Mouse (Mus musculus) kidney, postnatal 0 days (tissue): ENCODE results near the gene Rpl26. TPM values are rescaled to one million over a fixed set of nuclear protein-coding genes. Genes with fewer than 3 reads are reported as not detected.

Experiments
- ATAC-seq: fragments of 200-750 bp; cut with Nextera tagmentation; replicated peaks from 2 replicates; pipeline ENCODE4 v1.8.0; 2017; ENCODE audit warnings: low read depth, moderate number of reproducible peaks, moderate TSS enrichment, moderate library complexity; ENCODE audit not compliant: low FRiP score
- DNase-seq: peaks from one replicate; pipeline ENCODE4 v3.0.0-alpha.2; 2016; ENCODE audit warnings: low spot score
- H3K27ac ChIP-seq: fragments of 300-500 bp; sonication (generic); 2 replicates; pipeline ENCODE4 v1.5.1; 2014; ENCODE audit warnings: mild to moderate bottlenecking
- H3K27me3 ChIP-seq: fragments of 300-500 bp; sonication (generic); 2 replicates; pipeline ENCODE4 v1.6.1; 2014; ENCODE audit warnings: low read length, mixed read lengths; ENCODE audit not compliant: insufficient read depth
- H3K36me3 ChIP-seq: fragments of 300-500 bp; sonication (generic); 2 replicates; pipeline ENCODE4 v1.6.1; 2014; ENCODE audit warnings: low read length, mixed read lengths; ENCODE audit not compliant: insufficient read depth
- H3K4me1 ChIP-seq: fragments of 300-500 bp; sonication (generic); replicated peaks from 2 replicates; pipeline ENCODE4 v1.6.1; 2014; ENCODE audit warnings: antibody characterized with exemption, low read length, mixed read lengths; ENCODE audit not compliant: insufficient read depth
- H3K4me2 ChIP-seq: fragments of 300-500 bp; sonication (generic); 2 replicates; pipeline ENCODE4 v1.6.1; 2014; ENCODE audit warnings: mild to moderate bottlenecking, low read length, moderate library complexity, mixed read lengths
- H3K4me3 ChIP-seq: fragments of 300-500 bp; sonication (generic); replicated peaks from 2 replicates; pipeline ENCODE4 v1.5.1; 2014; ENCODE audit warnings: low read depth, low read length
- H3K9ac ChIP-seq: fragments of 300-500 bp; sonication (generic); 2 replicates; pipeline ENCODE4 v1.6.1; 2014; ENCODE audit warnings: low read depth, low read length
- H3K9me3 ChIP-seq: fragments of 300-500 bp; sonication (generic); replicated peaks from 2 replicates; pipeline ENCODE4 v1.6.1; 2016; ENCODE audit warnings: low read length, inconsistent platforms, mixed read lengths
- CTCF ChIP-seq: IDR thresholded peaks from 2 replicates; pipeline ENCODE4 v1.5.1; 2016; ENCODE audit warnings: antibody characterized with exemption, low read depth, mild to moderate bottlenecking, moderate library complexity
- WGBS: fragments of 180-500 bp; shearing (Covaris S2); extraction: QIAGEN DNeasy Blood & Tissue Kit; methylation state at CpG from one replicate; pipeline ENCODE4 v1.1.7; 2014; 5-methylcytosine and 5-hydroxymethylcytosine counted together
- polyA plus RNA-seq: library from polyadenylated mRNA; unstranded; fragments of >200 nt; fragmentation: Nextera tagmentation; extraction: Ambion mirVana; gene quantifications from 2 replicates; pipeline ENCODE4 v1.2.1, GENCODE M21; 2015

Gene Rpl26
- polyA plus RNA-seq, 1 experiment from 2014 or later, result 1,312 TPM

DNA sequence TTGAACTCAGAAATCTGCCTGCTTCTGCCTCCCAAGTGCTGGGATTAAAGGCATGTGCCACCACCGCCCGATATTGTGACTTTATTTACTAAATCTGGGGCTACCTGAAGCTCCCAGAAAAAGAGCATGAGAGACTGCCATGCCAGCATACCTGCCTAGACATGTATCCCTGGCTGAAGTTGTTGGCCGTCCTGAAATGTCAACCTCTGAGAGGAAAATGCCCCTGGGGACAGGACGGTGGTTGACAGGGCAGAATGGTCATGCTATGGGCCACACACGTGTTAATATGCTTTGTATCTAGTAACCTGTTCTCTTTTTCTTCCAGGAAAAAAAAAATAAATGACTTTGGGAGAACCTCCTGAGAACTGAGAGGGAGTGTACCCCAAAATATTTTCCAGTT, 15.3 kb upstream of the Rpl26 start:
- no peak for ATAC-seq
- 79% methylated on average over 5 of the region's 5 CpGs for WGBS
- H3K36me3 ChIP-seq, result no peaks in the 10 kb centered on the region
- no peaks in the 10 kb centered on the region for H3K9me3 ChIP-seq
- H3K27me3 ChIP-seq, result no peaks in the 10 kb centered on the region; the same call in 1 of the 2 replicates
- no peak overlapping the region for H3K9ac ChIP-seq
- no peak overlapping the region for H3K4me3 ChIP-seq
- no peak overlapping the region for H3K27ac ChIP-seq
- no peak for TF ChIP-seq CTCF
- no peak for DNase-seq
- H3K4me2 ChIP-seq, result no peak overlapping the region
- H3K4me1 ChIP-seq, result no peaks in the 10 kb centered on the region

DNA sequence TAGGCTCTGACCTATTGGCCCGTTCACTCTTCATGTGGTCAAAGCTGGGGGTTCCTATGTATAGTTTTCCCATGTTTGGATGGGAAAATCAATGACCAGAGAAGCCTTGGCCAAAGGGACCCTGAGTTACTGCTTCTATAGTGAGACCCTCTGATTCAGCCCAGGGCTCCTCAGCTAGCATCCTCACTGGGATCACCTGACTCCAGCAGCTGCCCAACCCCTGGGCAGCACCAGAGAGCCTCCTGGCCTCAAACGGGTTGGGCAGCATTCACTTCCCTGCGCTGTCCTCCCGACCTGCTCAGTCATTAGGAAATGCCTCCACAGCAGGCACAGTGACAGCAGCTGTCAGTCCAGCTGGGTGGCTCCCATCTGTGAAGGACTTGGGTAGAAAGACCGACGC, 13.1 kb upstream of the Rpl26 start, which contains the start of gene Rnf222:
Rnf222 (plus strand) TSS at position 301 of the 400 bp plus-strand sequence.
- 30% methylated on average over 6 of the region's 6 CpGs for WGBS
- H3K4me3 ChIP-seq, result no peak within 1 kb of the TSS
- no peaks in the 10 kb centered on the region for H3K4me1 ChIP-seq
- DNase-seq (no peak), ATAC-seq (no peak)
- no peaks in the 10 kb centered on the region for H3K9me3 ChIP-seq
- no peak within 1 kb of the TSS for H3K4me2 ChIP-seq
- H3K27me3 ChIP-seq, result no peaks in the 10 kb centered on the region; the same call in 1 of the 2 replicates
- no peak for TF ChIP-seq CTCF
- no peaks in the 10 kb centered on the region for H3K36me3 ChIP-seq
- no peak within 1 kb of the TSS for H3K9ac ChIP-seq
- no peak within 1 kb of the TSS for H3K27ac ChIP-seq

DNA sequence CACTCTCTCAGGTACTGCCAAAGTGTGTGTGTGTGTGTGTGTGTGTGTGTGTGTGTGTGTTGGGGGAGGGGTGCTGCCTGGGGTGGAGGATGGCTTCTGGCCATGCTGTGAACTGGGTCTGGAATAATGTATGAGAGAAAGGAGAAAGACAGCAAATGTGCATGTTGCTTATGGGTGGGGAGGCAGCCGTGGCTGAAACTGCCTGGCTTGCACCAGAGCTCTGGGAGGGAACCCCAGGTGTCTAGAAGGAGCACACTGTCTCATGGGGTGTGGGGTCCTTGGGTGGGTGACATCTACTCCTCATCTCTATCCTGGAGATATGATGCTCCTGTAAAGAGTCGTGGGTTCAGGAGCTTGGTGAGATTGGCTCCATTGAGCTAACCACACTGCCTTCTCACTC, 12.7 kb upstream of the Rpl26 start:
- no peaks in the 10 kb centered on the region for H3K4me1 ChIP-seq
- no peak for DNase-seq
- no peak for TF ChIP-seq CTCF
- H3K4me2 ChIP-seq, result no peak overlapping the region
- H3K9me3 ChIP-seq, result no peaks in the 10 kb centered on the region
- ATAC-seq, result no peak
- H3K27me3 ChIP-seq, result no peaks in the 10 kb centered on the region; the same call in 1 of the 2 replicates
- no peaks in the 10 kb centered on the region for H3K36me3 ChIP-seq
- H3K9ac ChIP-seq, result no peak overlapping the region
- no peak overlapping the region for H3K27ac ChIP-seq
- 60% methylated on average over 2 of the region's 2 CpGs for WGBS
- H3K4me3 ChIP-seq, result no peak overlapping the region

- Histone ChIP-seq H3K4me2 (no peak overlapping the region), H3K27me3 (no peaks in the 10 kb centered on the region; the same call in 1 of the 2 replicates), H3K9ac (no peak overlapping the region), H3K9me3 (no peaks in the 10 kb centered on the region), H3K4me1 (no peaks in the 10 kb centered on the region), H3K36me3 (no peaks in the 10 kb centered on the region), H3K4me3 (no peak overlapping the region), H3K27ac (no peak overlapping the region)
- DNase-seq (no peak), ATAC-seq (no peak)
- WGBS, result 27% methylated on average over 2 of the region's 2 CpGs
- TF ChIP-seq CTCF, result no peak
Observed at GRCm38 (mm10) chr11:68890625-68891024, 10.8 kb upstream of the Rpl26 start.

GRCm38 (mm10) chr11:68891823-68892222, 9.6 kb upstream of the Rpl26 start:
- no peaks in the 10 kb centered on the region for H3K4me1 ChIP-seq
- TF ChIP-seq CTCF, result no peak

GRCm38 (mm10) chr11:68892233-68892832, 9.1 kb upstream of the Rpl26 start:
- no peaks in the 10 kb centered on the region for H3K9me3 ChIP-seq
- no peak overlapping the region for H3K9ac ChIP-seq
- no peaks in the 10 kb centered on the region; the same call in 1 of the 2 replicates for H3K27me3 ChIP-seq
- no peaks in the 10 kb centered on the region for H3K4me1 ChIP-seq
- ATAC-seq, result no peak
- no peak overlapping the region for H3K27ac ChIP-seq
- H3K4me3 ChIP-seq, result no peak overlapping the region
- no peaks in the 10 kb centered on the region for H3K36me3 ChIP-seq
- 51% methylated on average over 15 of the region's 15 CpGs for WGBS
- H3K4me2 ChIP-seq, result no peak overlapping the region
- no peak for TF ChIP-seq CTCF
- DNase-seq, result peak; percentile 37

More at GRCm38 (mm10) chr11:68891823-68892222, 9.6 kb upstream of the Rpl26 start:
- no peaks in the 10 kb centered on the region for H3K9me3 ChIP-seq
- H3K27me3 ChIP-seq, result no peaks in the 10 kb centered on the region; the same call in 1 of the 2 replicates
- H3K27ac ChIP-seq, result no peak overlapping the region
- 75% methylated on average over 5 of the region's 5 CpGs for WGBS
- ATAC-seq, result no peak
- no peak overlapping the region for H3K9ac ChIP-seq
- no peak overlapping the region for H3K4me2 ChIP-seq
- DNase-seq, result no peak
- H3K36me3 ChIP-seq, result no peaks in the 10 kb centered on the region
- no peak overlapping the region for H3K4me3 ChIP-seq
